Mouse (Mus musculus) G1E (cell line): ENCODE measurements around the gene Opn3. TPM values are rescaled to one million over a fixed set of nuclear protein-coding genes. Genes with fewer than 3 reads are reported as not detected.

Experiments used
- ATAC-seq: 2 replicates; pipeline ENCODE4 v1.8.0; 2016; ENCODE audit warnings: mild to moderate bottlenecking; ENCODE audit not compliant: insufficient number of reproducible peaks, poor library complexity, low FRiP score, severe bottlenecking; ENCODE audit errors: extremely low read depth
- DNase-seq: peaks from one replicate; pipeline ENCODE4 v3.0.0; 2012; ENCODE audit warnings: low spot score
- H3K27me3 ChIP-seq: 2 replicates; pipeline ENCODE4 v1.6.1; 2012; ENCODE audit warnings: mild to moderate bottlenecking, low read length, inconsistent platforms; ENCODE audit not compliant: insufficient read depth
- H3K36me3 ChIP-seq: replicated peaks from 2 replicates; pipeline ENCODE3; 2012; ENCODE audit warnings: mild to moderate bottlenecking, inconsistent platforms
- H3K4me1 ChIP-seq: 2 replicates; pipeline ENCODE4 v1.6.1; 2012; ENCODE audit warnings: low read depth, low read length, inconsistent platforms, mixed read lengths; ENCODE audit not compliant: insufficient read depth
- H3K4me3 ChIP-seq: 2 replicates; pipeline ENCODE4 v1.5.1; 2012; ENCODE audit warnings: low read depth, mild to moderate bottlenecking, inconsistent platforms, low read length, moderate library complexity, mixed read lengths
- H3K9me3 ChIP-seq: replicated peaks from 2 replicates; pipeline ENCODE4 v1.6.1; 2012; ENCODE audit warnings: inconsistent platforms
- CTCF ChIP-seq: IDR thresholded peaks from 2 replicates; pipeline ENCODE4 v1.5.1; 2012; ENCODE audit warnings: low read depth, low read length, inconsistent platforms, mixed read lengths
- GATA1 ChIP-seq: IDR thresholded peaks from 2 replicates; pipeline ENCODE4 v1.6.1; 2012; ENCODE audit warnings: borderline replicate concordance, low read length, inconsistent platforms, mixed read lengths
- GATA2 ChIP-seq: IDR thresholded peaks from 2 replicates; pipeline ENCODE4 v1.6.1; 2012; ENCODE audit warnings: low read depth, low read length, inconsistent platforms, borderline replicate concordance
- POLR2AphosphoS5 ChIP-seq: IDR thresholded peaks from 2 replicates; pipeline ENCODE4 v1.6.1; 2012; ENCODE audit warnings: low read depth, low read length, inconsistent platforms; ENCODE audit not compliant: insufficient replicate concordance
- TAL1 ChIP-seq: conservative IDR thresholded peaks from 2 replicates; pipeline ENCODE4 v1.6.1; 2012; ENCODE audit warnings: low read depth, low read length, inconsistent platforms, mixed read lengths
- polyA plus RNA-seq: library from polyadenylated mRNA; stranded (reverse); fragments of >175 nt; gene quantifications from 2 replicates; pipeline ENCODE4 v1.2.3, GENCODE M21; 2012
- total RNA-seq, 2 experiments: library from RNA; stranded (forward) in 1 of 2; stranded (reverse) in 1 of 2; fragments of 200-1000 nt in 1 of 2; fragments of >200 nt in 1 of 2; fragmentation: Nextera tagmentation in 1 of 2; gene quantifications; 2 replicates each; pipeline ENCODE4 v1.2.3; 2014 to 2017

Opn3 gene
- total and polyA plus RNA-seq, 3 experiments = 0.27 to 0.64 TPM; not detected in 1

DNA sequence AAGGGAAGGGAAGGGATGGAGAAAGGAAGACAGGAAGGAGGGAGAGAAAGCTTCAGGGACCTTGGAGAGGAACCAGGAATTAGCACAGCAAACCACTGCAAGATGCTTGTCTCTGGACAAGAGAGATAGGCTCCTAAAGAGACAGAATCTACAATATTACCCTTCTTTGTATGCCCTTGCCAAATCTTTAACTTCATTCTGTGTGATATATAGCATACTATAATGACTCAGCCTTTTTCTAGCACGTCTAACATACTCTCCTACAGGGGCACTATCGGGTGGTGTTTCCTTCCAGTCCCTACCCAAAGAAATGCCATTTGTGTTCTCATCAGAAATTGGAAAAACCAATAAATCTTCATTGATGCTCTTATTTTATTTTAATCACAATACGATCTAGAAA is 61.5 kb downstream of the Opn3 start:
- Histone ChIP-seq H3K9me3 (no peaks in the 10 kb centered on the region), H3K4me1 (peaks cover 16% of the 10 kb centered on the region), H3K27me3 (no peaks in the 10 kb centered on the region), H3K4me3 (no peak overlapping the region), H3K36me3 (no peaks in the 10 kb centered on the region)
- ATAC-seq (no peak; the same call in 1 of the 2 replicates), DNase-seq (no peak)
- TF ChIP-seq POLR2AphosphoS5 (no peak), GATA2 (no peak), GATA1 (no peak), TAL1 (no peak), CTCF (no peak)

DNA sequence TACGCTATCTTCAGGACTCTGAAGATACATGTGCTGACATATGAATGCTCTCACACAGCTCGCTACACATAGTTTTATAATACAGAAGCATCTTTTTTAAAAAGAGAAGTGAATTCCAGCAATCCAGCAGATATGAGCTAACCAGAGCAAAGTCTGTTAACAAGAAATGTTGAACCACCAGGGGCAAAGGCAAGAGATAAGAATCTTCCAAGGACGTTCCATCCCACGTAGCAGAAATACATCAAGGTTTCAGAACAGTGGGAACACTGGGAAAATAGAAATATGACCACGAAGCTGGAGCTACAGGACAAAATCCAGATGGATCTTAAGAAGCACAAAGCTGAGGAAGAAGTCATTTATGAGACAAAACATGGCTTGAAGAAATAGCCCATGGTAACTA is 62.2 kb downstream of the Opn3 start:
- no peak overlapping the region for H3K4me3 ChIP-seq
- no peaks in the 10 kb centered on the region for H3K36me3 ChIP-seq
- peaks cover 21% of the 10 kb centered on the region for H3K4me1 ChIP-seq
- no peak for ATAC-seq
- DNase-seq = no peak
- TF ChIP-seq TAL1 (no peak), GATA2 (no peak), CTCF (no peak), POLR2AphosphoS5 (no peak)
- no peaks in the 10 kb centered on the region for H3K9me3 ChIP-seq
- H3K27me3 ChIP-seq = no peaks in the 10 kb centered on the region

DNA sequence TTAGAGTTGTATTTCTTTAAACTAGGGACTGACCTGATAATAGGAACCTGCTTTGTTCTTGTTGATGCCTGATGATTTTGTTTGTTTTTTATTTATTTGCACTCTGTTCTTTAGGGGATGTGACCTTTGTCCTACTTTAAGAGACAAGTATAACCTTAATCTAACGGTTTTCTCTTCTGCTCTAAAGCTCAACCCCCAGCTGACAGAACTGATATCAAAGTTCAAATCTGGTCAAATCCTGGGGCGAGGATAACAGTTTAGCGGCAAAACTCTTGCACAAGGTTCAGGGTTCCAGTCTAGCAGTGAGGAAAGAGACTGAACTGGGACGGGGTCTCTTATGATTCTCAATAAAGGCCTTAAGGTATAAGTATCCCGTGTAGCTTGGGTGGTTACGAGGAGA is 63.3 kb downstream of the Opn3 start:
- Histone ChIP-seq H3K4me1 (peaks cover 29% of the 10 kb centered on the region), H3K27me3 (no peaks in the 10 kb centered on the region), H3K4me3 (no peak overlapping the region), H3K9me3 (no peaks in the 10 kb centered on the region), H3K36me3 (peaks cover under 1% of the 10 kb centered on the region)
- no peak for ATAC-seq
- no peak for DNase-seq
- TF ChIP-seq GATA2 (no peak), POLR2AphosphoS5 (no peak), GATA1 (no peak)

DNA sequence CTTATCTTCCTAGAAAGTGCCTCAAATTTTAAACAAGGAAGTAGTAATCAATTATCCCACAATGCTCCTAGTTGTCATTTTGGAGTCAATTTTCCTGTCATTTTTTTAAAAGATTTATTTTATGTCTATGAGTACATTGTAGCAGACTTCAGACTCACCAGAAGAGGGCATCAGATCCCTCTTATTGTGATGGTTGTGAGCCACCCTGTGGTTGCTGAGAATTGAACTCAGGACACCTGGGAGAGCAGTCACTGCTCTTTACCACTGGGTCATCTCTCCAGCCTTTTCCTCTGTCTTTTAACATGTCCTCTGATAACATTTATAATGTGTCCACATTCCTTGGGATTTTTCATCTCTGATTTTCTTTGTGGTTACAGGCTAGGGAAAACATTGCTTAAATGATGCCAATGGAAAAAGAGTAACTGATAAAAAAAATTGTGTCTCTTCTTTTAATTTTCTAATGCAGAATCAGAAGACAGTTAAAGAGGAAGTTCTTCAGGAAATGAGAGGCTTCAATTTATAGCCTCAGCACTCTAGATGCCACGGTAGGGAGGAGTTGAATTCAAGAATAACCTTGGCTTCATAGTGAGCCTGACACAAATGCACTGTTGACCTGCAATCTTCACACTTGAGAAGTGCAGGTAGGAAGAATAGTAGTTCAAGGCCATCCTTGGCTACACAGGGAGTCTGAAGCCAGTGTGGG is 66.4 kb downstream of the Opn3 start:
- ATAC-seq (no peak), DNase-seq (no peak)
- Histone ChIP-seq H3K4me1 (peaks cover 38% of the 10 kb centered on the region), H3K9me3 (no peaks in the 10 kb centered on the region), H3K27me3 (no peaks in the 10 kb centered on the region), H3K36me3 (peaks cover 20% of the 10 kb centered on the region), H3K4me3 (peak overlapping the region; percentile 97; the same call in 1 of the 2 replicates)
- TF ChIP-seq CTCF = no peak
- no peak for TF ChIP-seq GATA2
- no peak for TF ChIP-seq POLR2AphosphoS5
- TF ChIP-seq TAL1 = no peak
- no peak for TF ChIP-seq GATA1

DNA sequence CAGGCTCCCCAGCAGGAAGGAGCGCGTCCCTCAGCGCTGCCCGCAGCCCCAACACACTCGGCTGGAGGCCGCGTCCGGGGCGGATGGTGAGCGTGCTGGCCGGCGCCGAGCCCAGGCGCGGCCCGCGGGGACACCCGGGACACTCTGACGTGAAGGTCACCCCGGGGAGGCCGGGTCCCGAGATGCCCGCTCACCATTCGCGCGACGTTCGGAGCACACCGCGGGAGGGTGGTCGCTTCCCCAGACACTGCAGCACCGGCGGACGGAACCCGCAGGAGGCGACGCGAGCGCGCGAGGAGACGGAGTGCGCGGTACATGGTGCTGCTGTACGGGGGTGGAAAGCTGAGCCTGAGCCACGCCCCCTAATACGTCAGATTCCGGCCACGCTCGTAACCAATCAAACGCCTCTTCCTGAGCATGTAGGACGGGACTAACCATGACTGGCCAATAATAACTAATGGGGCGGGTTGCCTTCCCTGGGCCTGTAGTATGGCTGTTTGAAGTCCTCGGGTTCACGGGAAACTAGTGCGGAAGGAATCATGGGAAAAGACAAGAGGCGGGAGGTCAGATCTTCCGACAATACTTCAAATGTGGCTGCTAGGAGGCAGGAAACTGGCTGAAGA is 67.2 kb downstream of the Opn3 start, which contains the start of gene Fh1:
Gene Fh1, minus strand, starts transcription at position 379 of the 623 bp plus-strand sequence.
- no peaks in the 10 kb centered on the region for H3K9me3 ChIP-seq
- peaks cover 25% of the 10 kb centered on the region for H3K36me3 ChIP-seq
- DNase-seq (peak; percentile 92), ATAC-seq (peak; percentile 98)
- peaks cover 35% of the 10 kb centered on the region for H3K4me1 ChIP-seq
- peak within 1 kb of the TSS; percentile 97 for H3K4me3 ChIP-seq
- no peaks in the 10 kb centered on the region for H3K27me3 ChIP-seq
- TF ChIP-seq POLR2AphosphoS5 (no peak), GATA2 (no peak)

DNA sequence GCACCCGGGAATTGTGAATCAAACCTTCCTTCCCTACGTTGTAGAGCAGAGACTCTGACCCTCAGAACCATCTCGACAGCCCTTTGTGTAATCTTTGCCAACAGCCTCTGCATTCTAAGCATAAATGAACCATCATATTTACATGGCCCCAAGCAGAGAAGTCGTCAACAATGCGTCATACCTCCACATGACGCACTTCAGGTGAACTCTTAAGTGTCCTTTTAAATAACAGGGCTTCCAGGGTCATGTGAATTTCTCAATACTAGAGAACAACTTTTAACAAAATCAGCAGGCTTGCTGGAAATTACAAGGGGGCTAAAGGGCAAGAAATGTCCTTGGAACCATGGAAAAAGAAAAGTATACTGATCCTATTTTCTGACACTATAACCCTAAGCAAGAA is 68.9 kb downstream of the Opn3 start:
- H3K4me1 ChIP-seq = peaks cover 40% of the 10 kb centered on the region
- DNase-seq = no peak
- H3K27me3 ChIP-seq = no peaks in the 10 kb centered on the region
- no peak for ATAC-seq
- peaks cover 39% of the 10 kb centered on the region for H3K36me3 ChIP-seq
- TF ChIP-seq TAL1 = no peak
- TF ChIP-seq GATA1 = no peak
- no peak for TF ChIP-seq GATA2
- TF ChIP-seq CTCF = no peak
- no peak for TF ChIP-seq POLR2AphosphoS5
- no peaks in the 10 kb centered on the region for H3K9me3 ChIP-seq
- no peak overlapping the region for H3K4me3 ChIP-seq
